Mouse (Mus musculus) left cerebral cortex, adult 9 months (tissue): Measurements from ENCODE around the gene Tcf20.

Experiments
- DNase-seq, 2 experiments: peaks; one replicate each; pipeline ENCODE4 v3.0.0; 2022; ENCODE audit warnings: low spot score in 2 of 2

Tcf20 gene

DNA sequence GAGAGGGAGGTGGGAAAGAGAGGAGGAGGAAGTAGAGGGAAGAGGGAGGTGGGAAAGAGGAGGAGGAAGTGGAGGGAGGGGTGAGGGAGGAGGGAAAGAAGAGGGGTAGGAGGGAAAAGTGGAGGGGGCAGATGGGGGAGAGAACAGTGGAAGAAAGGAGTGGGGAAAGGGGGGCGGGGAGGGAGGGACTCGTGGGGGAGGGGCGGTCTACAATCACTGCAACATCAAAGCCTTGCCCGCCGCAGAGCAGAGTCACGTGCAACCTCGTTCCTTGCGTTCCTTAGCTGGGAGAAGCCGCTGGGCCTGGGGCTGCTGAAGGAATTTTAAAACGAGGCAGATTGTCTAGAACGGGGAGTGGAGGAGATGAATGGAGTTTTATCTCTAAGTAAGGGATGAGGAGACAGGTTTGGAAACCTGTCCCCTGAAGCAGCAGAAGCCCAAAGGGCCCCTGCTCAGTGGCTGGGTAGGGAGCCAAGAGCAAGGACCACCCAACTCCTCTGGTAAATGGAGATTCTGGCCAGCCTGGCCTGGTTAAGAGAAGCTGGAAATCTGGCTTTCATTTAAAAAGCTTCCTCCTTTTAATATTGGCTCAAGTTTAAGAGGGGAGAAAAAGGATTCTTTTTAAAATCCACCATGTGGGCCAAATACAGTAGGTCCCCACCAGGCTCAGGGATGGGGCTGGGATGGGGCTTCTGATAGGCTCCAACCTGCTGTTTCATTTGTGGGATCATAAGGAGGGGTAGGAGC is 62.8 kb downstream of the Tcf20 start:
- no peak for DNase-seq

DNA sequence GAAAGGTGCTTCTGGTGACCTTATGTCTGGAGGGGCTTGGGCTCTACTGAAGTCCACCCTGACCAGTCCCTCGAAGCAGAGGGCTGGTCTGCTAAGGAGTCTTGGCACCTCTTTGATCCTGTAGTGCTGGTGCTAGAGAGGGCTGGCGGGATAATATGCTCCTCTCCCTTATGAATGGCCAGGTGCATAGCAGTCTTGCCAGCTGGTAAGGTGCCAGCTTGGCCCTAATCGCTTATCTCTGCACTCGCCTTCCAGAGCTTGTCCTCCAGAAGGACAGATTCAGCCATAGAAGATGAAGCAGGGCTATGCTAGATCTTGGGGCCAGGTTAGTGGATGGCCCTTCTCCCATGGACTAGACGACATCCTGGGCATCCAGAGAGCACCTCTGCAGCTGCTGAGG is 64.1 kb downstream of the Tcf20 start:
- DNase-seq: no peak

DNA sequence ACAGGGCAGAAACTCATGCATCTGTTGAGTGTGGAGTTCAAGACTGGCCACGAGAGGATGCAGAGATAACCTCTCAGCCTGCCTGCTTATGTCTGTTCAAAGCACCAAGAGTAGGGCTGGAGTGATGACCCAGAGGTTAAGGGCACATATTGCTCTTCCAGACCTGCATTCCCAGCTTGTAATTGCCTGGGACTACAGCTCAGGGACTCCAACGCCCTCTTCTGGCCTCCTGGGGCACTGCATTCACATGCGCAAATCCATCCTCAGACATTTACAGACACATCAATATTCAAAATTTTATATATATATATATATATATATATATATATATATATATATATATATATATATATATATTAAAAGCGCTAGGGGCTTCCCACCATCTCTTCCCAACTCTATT is 64.9 kb downstream of the Tcf20 start:
- no peak for DNase-seq

DNA sequence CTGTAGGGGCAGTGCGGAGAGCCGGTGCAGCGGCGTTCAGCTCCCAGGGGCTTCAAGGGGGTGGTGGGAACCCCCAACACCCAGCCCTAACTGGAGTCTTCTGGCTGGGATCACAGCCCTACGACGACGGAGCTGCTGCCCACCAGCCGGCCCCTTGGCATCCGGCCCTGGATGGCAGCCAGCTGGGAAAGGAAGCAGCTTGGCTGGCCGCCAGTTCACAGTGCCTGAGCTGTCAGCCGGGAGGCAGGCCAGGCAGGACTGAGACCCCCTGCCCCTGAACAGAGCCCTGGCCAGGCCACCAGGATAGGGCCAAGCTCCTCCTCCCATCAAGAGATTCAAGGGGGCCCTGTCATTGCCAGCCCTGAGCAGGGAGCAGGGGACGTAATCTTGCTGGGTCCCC is 65.6 kb downstream of the Tcf20 start:
- DNase-seq: peak in 1 of 2 experiments; percentile 77

DNA sequence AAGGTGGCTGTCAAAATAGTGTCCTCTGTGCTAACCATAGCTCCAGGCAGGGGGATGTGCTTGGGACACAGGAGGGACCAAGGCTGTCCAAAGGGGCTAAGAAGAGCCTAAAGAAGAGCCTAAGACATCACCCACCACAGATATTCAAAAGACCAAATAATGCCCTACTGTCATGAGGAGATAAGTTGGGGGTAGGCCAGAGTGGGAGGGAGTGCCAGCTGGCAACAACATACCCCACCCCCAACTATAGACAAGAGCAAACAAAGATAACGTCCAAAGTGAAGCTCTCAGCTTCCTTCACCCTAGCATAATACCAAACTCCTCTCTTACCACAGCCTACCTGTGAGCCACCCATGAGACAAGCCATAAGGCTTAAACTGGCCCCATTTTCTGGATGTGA is 66.1 kb downstream of the Tcf20 start:
- no peak for DNase-seq

DNA sequence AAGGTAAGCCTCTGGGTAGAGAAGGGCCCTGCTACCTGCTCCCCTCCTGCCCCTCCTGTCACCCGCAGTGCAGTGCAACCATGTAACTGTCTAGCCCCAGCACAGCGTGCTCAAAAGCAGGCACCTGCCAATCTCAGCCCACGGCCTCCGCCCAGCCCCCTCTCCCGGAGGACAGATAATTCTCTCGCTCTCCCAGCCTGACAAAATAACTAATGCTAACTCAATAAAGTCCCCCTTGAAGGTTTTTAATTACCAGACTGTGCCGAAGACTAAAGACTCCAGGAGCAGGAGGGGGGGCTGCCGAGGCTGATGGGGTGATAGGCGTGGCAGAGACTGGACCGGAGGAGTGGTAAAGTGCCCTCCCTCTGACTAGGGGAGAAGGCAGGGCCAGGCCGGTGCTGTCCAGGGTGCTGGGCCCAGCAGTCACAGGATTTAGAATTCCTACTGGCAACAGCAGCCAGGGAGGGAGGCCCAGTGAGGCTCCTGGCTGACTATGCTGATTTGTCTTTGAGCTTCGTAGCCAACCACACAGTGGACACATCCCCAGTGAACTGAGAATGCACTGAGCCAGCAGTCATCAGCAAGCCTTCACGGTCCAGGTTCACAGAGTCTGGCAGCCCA is 66.7 kb downstream of the Tcf20 start:
- DNase-seq: no peak

DNA sequence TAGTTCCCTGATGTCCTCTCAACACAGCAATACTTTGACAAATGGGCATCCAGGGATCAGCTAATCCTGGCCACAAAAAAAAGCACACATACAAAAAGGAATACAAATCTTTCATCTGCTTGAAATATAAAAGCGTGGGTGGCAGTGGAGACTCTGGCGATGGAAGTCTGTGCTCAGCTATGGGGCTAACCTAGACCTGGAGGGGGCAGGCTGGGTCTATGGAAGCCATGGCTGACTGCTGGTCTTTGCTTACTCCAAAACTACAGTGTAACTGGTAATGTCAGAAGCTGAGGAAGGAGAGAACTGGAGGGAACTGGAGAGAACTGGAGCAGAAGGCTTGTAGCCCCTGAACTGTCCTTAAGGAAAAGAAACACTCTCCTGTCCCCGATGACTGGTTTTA is 69.7 kb downstream of the Tcf20 start:
- no peak for DNase-seq

DNA sequence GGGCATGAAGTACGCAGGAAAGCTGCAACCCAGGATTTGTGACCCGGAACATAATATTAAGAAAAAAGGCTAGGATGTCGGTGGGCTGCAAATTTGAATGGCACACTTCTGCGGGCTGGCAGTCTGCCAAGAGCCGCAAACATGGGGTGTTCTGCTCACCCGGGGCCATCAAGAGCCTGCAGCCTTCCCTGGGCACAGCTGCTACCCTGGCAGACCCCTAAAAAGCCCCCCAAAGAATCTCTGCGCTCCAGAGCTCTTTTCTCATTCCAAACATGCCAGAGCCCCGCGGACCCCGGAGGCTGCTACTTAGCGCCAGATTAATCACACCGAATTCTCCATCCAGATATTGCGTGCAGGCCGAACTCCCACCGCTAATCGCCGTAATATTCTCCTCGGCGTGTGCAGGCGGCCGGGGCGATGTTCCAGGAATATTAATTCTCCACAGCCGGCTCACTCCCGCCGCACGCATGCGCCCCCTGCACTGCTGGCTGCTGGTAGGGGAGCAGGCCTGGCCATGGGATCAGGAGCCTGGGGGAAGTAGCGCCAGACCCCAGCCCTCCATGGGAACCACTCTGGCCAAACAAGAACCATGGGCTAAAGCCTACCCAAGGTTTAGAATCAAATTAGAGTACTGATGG is 70.3 kb downstream of the Tcf20 start:
- no peak for DNase-seq

DNA sequence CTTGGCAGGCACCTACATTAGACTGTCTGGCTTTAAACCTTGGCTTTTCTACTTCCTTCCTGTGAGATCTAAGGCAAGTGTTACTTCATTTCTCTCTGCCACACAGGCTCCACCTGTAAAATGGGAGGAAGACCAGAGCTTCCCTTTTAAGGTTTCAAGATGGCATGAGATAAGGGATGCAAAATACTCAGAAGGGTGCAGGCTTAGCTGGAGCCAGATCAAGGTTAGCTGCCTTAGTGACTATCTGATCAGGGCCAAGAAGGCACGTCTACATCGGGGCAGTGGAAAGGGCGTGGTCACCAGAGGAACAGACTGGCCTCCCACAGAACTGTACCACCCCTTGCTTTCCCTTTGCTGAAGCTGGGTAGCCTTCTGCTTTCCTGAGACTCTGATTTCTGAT is 73.2 kb downstream of the Tcf20 start:
- DNase-seq: no peak

DNA sequence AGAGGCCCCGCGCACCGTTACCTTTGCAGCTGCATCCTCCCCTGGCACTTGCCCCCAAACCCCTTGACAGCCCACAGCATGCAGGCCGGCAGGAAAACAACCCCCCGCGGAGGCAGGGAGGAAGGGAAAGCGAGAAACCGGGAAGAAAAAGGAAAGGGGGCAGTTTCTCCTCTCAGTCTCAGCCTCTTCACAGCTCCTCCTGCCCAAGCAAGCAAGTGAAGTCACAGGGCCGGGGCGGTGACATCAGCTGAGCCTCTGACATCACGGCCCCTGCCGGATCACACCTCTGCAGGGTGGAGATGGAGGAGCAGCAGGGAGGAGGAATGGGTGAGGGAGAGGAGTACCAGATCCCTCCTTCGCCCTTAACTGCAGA is 75.7 kb downstream of the Tcf20 start:
- no peak for DNase-seq

DNA sequence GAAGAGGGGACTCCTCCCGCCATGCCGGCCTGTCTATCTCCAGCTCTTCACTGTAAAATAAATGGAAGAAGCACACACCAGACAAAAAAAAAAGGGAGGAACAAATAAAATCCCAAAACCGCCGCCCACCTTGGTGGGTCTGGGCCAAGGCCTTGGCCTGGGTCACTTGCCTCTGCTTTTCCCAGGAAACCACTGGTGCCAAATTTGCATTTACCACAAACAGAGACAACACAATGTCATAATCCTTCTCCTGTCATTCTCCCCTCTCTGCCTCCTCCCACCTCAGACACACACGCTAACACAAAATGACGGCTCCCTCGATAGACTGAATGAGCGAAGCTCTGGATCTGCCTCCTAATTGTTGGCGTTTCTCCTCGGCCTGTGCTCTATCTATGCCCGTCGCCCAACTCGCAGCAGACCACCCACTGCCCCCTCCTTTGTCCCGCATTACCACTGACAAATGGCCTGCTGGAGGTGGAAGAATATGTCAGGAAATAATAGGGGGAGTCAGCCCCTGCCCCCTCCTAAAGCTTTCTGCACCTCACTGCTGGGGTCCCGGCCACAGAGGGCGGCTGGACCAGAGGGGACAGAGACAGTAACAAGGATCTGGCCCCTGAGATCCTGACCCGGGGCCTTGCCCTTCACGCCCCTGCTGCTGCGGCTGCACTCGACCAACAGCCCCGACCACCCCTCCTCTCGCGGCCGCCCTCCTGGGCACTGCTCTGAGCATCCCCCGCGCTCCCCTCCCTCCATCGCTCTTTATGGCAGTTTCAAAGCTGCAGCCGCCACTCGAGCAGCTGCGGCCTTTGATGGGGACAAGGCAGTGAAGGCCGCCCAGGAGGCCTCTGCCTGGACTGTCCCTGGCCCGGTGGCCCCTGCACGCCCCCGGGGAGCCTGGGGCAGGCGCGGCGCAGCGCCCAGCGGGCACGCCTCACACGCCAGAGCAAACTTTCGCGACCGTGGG is 76.4 kb downstream of the Tcf20 start:
- no peak for DNase-seq

DNA sequence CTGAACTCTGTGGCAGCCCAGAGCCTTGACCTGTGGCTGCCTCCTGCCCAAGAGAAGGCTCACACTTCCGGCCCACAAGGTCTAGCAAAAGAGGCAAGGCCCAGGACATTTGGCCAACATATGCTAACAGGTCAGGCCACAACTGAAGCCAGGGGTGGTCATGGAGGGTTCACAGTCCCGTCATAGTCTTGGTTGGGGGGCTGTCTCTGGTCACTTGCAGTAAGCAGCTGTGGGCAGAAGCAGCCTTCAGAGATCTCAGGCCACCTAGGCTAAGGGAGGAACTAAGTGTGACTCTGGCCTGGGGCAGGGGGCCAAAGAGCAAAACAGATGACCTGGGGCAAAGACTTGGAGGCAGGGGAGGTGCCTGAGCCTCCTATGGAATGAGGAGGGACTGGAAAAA is 77.1 kb downstream of the Tcf20 start:
- no peak for DNase-seq

DNA sequence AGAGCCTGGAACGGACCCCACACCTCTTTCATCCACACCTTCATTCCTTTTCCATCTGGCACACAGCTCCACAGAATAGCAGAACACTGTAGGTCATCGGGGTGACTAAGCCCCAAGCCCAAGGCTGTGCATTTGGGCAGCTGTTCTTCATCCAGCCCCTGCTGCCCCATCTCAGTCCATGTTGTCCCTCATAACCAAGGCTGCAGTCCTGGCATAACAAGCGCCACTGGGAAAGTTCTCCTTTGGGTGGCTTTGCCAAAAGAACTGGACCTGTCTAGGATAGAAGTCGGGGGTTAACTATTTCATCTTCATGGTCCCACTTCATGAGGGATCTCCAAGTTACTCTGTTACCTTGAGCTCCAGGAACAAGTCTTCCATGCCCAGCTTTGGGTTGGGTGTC is 77.9 kb downstream of the Tcf20 start:
- no peak for DNase-seq

DNA sequence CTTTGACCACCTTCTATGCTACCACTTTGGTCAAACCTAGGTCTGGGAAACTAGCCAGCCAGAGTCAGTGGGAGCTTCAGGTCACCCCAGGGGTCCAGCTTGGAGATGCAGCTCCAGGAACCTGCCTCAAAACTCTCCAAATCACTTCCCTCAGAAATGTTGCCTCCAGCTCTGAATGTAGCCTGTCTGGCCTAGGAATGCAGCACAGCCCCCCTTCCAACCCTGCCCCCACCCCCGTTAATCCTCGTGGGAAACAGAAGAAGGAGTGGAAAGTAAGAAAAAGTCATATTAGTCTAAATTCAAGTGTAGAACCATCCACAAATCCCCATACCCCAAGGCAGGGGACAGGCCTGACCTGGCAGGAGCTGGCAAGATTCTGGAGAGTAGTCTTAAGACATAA is 79.2 kb downstream of the Tcf20 start:
- no peak for DNase-seq

DNA sequence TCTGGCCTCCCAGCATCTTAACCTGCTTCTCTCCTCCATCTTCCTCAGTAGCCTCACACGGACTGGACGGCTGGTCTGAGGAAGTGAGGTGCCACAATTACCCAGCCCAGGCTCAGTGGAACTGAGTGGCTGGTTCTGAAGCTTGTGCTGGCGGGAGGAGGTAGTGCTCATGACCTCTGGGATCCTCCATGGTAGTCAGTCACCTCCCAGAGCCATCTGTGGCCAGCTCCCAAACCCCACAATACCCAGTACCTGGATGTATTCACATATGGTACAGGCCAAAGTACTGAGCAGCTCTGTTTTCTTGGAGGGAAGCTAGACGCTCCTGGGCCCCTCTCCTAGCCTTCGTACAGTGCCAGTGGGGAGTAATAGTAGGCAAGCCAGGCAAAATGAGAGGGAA is 80.4 kb downstream of the Tcf20 start:
- DNase-seq: no peak

DNA sequence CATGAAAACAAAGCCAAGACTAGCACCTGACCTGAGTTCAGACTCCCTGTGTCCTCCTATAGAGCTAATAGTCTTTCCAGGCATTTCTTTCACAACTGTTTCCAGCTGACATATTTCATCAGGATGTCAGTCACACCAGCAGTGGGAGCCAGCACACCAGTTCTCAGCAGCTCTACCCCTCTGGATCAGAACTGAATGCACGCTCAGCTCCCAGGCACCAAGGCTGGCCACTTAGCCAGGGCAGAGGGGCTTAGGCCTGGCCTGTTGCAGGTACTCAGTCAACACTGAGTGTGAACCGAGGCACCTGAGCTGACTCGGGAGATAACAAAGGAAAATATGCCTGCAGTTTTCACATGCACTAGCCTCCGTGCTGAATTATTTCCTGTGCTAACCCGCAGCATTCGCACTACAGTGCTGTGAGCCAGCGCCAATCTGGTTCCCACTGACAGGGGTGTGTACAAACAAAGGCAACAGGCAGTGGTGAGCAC is 81.1 kb downstream of the Tcf20 start:
- DNase-seq: no peak

DNA sequence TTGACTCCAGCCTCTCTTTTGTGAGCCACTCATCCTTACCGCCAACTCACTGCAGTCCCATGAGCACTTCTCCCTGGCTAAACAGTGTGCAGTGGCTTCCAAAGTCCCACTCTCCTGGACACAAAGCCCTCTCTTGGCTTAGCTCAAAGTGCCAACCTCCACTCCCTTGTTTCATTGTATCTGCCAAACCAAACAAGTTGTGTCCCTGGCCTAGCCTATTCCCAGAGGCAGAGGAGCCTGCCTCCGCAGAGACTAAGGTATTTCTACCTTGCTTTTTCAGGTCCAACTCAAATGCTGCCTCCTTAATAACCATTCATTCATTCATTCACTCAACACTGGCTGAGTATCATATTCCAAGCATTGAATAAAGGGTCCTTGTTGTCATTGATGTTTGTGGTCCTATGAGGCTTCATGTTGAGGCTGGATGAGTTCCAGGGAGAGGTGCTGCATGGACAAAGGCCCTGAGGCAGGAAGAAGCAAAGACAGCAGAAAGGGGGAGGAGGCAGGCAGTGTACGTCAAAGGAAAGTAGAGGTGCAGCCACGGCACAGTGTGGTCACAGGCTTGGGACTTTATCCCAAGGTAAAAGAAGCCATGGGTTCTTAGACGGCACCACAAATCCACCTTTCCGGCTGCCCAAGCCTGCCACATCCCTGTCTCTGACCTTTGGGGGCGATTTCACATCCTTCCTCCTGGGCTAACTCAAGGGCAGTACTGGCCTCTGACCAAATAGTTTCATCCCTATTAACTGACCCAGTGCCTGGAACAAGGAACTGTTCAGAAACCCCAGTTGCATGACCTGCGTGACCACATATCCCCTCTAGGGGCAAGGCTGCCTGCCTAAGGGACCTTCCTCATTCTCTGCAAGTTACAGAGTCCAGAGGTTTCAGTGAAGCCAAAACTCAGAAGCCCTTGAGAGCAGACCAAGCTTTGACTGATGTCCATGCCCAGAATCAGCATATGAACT is 82.0 kb downstream of the Tcf20 start:
- DNase-seq: no peak

DNA sequence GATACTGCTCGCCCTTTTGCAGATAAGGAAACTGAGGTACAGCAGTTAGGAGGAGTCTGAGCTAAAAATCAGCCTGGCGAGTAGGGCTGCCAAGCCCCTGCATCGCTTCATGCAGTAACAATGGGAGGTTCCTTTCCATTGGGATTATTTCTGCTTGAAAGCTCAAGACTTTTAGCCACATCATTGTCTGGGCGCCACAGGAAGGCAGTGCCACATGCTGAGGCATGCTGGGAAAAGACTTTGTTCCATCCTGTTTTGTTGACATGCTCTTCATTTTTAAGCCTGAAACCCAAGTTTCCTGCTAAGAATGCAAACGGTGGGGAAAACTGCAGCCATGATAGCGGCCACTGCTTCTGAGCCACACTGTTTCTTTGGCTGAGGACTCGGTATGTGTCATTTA is 83.1 kb downstream of the Tcf20 start:
- no peak for DNase-seq

DNA sequence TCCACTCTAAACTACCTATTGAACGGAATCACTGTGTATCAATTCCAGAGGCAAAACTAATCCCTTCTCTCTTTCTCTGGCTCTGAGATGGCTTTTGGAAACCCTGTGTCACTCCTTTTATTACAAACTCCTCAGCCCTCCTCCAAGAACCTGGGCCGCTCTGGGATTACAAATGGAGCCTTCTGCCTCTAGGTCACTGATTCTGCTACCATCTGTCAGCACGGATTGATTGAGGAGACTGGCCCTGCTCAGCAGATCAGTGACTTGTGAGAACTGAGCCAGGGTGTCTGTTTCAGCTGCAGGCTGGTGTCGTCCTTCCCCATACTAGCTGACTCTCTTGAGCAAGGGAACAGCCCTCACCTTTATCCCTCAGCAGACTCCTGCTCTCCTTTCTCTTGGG is 85.2 kb downstream of the Tcf20 start:
- no peak for DNase-seq

DNA sequence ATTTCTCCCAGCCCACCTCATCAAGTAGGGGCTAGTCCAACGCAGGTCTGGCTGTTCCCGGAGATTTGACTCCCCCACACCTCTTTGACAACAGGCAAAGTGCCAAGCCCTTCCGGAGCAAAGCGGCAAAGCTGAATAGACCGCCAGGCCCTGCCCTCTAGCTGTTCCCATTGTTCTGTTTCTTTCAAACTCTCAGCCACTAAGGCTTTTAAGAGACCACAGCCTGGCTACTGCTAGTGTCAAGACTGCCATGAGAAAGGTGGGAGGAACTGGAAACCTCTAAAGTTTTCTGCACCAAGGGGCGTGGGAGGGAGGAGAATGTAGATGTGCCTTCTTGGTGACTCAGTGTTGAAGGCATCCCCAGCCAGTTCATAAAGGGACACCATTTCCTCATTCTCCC is 86.4 kb downstream of the Tcf20 start:
- no peak for DNase-seq

DNA sequence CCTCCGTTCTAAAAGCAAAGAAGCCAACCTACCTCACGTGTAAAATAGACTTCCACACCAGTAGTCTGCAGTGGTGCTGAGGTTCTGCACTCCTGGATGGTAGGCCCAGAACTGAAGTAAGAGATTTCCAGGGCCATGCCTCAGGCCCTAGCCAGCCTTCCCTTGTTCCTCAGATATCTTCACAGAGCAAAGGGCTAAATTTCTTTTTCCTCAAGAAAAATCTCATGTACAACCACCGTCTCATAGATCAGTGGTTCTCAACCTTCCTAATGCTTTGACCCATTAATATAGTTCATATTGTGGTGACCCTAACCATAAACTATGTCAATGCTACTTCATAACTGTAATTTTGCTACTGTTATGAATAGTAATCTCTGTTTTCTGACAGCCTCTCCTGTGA is 87.3 kb downstream of the Tcf20 start:
- no peak for DNase-seq
